Mouse (Mus musculus) heart, embryonic 11.5 days (tissue): ENCODE measurements around the gene Ddx43. TPM values are rescaled to one million over a fixed set of nuclear protein-coding genes. Genes with fewer than 3 reads are reported as not detected.

Experiments
- ATAC-seq: fragments of 200-750 bp; cut with Nextera tagmentation; replicated peaks from 2 replicates; pipeline ENCODE4 v1.8.0; 2017; ENCODE audit warnings: moderate library complexity; ENCODE audit not compliant: insufficient number of reproducible peaks, low FRiP score, low TSS enrichment
- H3K27ac ChIP-seq: fragments of 300-500 bp; sonication (generic); 2 replicates; pipeline ENCODE4 v1.5.1; 2014; ENCODE audit warnings: mild to moderate bottlenecking, low read depth, low read length
- H3K27me3 ChIP-seq: fragments of 300-500 bp; sonication (generic); 2 replicates; pipeline ENCODE4 v1.6.1; 2014; ENCODE audit warnings: mild to moderate bottlenecking, low read length, mixed read lengths; ENCODE audit not compliant: control insufficient read depth, insufficient read depth
- H3K36me3 ChIP-seq: fragments of 300-500 bp; sonication (generic); 2 replicates; pipeline ENCODE4 v1.6.1; 2014; ENCODE audit warnings: mild to moderate bottlenecking, low read length, moderate library complexity, mixed read lengths; ENCODE audit not compliant: control insufficient read depth, insufficient read depth
- H3K4me1 ChIP-seq: fragments of 300-500 bp; sonication (generic); 2 replicates; pipeline ENCODE4 v1.6.1; 2014; ENCODE audit warnings: low read length; ENCODE audit not compliant: control insufficient read depth, insufficient read depth
- H3K4me2 ChIP-seq: fragments of 300-500 bp; sonication (generic); 2 replicates; pipeline ENCODE4 v1.6.1; 2014; ENCODE audit warnings: mild to moderate bottlenecking, moderate library complexity
- H3K4me3 ChIP-seq: fragments of 300-500 bp; sonication (generic); 2 replicates; pipeline ENCODE4 v1.5.1; 2014; ENCODE audit warnings: low read depth, low read length
- H3K9ac ChIP-seq: fragments of 300-500 bp; sonication (generic); 2 replicates; pipeline ENCODE4 v1.6.1; 2014; ENCODE audit warnings: mild to moderate bottlenecking, low read depth, low read length, moderate library complexity
- H3K9me3 ChIP-seq: fragments of 300-500 bp; sonication (generic); replicated peaks from 2 replicates; pipeline ENCODE4 v1.6.1; 2016; ENCODE audit warnings: low read length; ENCODE audit not compliant: control insufficient read depth
- WGBS: fragments of 180-500 bp; shearing (Covaris S2); extraction: QIAGEN DNeasy Blood & Tissue Kit; methylation state at CpG from one replicate; pipeline ENCODE4 v1.1.7; 2014; ENCODE audit not compliant: insufficient replicate concordance; 5-methylcytosine and 5-hydroxymethylcytosine counted together
- polyA plus RNA-seq: library from polyadenylated mRNA; unstranded; fragments of >200 nt; fragmentation: Nextera tagmentation; extraction: Ambion mirVana; gene quantifications from 2 replicates; pipeline ENCODE4 v1.2.1, GENCODE M21; 2014

Ddx43 gene
- polyA plus RNA-seq, 1 experiment from 2014 or later = not detected

- H3K27ac ChIP-seq = no peak overlapping the region
- no peak overlapping the region for H3K9ac ChIP-seq
- H3K9me3 ChIP-seq = no peaks in the 10 kb centered on the region
- H3K4me1 ChIP-seq = no peaks in the 10 kb centered on the region
- H3K36me3 ChIP-seq = no peaks in the 10 kb centered on the region
- WGBS = 67% methylated on average over 2 of the region's 2 CpGs
- ATAC-seq = no peak
- H3K4me2 ChIP-seq = no peak overlapping the region
- H3K4me3 ChIP-seq = no peak overlapping the region
- no peaks in the 10 kb centered on the region for H3K27me3 ChIP-seq
Measured at GRCm38 (mm10) chr9:78369349-78369748, 26.2 kb upstream of the Ddx43 start.

- Histone ChIP-seq H3K27me3 (no peaks in the 10 kb centered on the region), H3K4me1 (no peaks in the 10 kb centered on the region), H3K27ac (no peak overlapping the region), H3K4me3 (no peak overlapping the region), H3K36me3 (no peaks in the 10 kb centered on the region), H3K4me2 (no peak overlapping the region), H3K9ac (no peak overlapping the region), H3K9me3 (no peaks in the 10 kb centered on the region)
- no peak for ATAC-seq
- 87% methylated on average over 7 of the region's 7 CpGs for WGBS
Measured at GRCm38 (mm10) chr9:78369786-78370185, 25.8 kb upstream of the Ddx43 start.

- Histone ChIP-seq H3K4me2 (no peak overlapping the region), H3K27me3 (no peaks in the 10 kb centered on the region), H3K27ac (no peak overlapping the region), H3K9me3 (no peaks in the 10 kb centered on the region), H3K4me3 (no peak overlapping the region), H3K4me1 (no peaks in the 10 kb centered on the region), H3K36me3 (no peaks in the 10 kb centered on the region), H3K9ac (no peak overlapping the region)
- ATAC-seq = no peak
- WGBS = 91% methylated on average over 3 of the region's 3 CpGs
Measured at GRCm38 (mm10) chr9:78371441-78371840, 24.1 kb upstream of the Ddx43 start.

GRCm38 (mm10) chr9:78372827-78373504, 22.6 kb upstream of the Ddx43 start:
- Histone ChIP-seq H3K4me3 (no peak overlapping the region), H3K4me1 (no peaks in the 10 kb centered on the region), H3K9ac (no peak overlapping the region), H3K27ac (no peak overlapping the region), H3K4me2 (no peak overlapping the region), H3K27me3 (peaks cover 3% of the 10 kb centered on the region; the same call in 1 of the 2 replicates), H3K9me3 (no peaks in the 10 kb centered on the region), H3K36me3 (no peaks in the 10 kb centered on the region)
- 62% methylated on average over 10 of the region's 10 CpGs for WGBS
- ATAC-seq = no peak

- Histone ChIP-seq H3K9me3 (no peaks in the 10 kb centered on the region), H3K4me3 (no peak overlapping the region), H3K4me1 (peaks cover 2% of the 10 kb centered on the region; the same call in 1 of the 2 replicates), H3K4me2 (no peak overlapping the region), H3K27ac (no peak overlapping the region), H3K9ac (no peak overlapping the region), H3K27me3 (peaks cover 5% of the 10 kb centered on the region; the same call in 1 of the 2 replicates), H3K36me3 (no peaks in the 10 kb centered on the region)
- 50% methylated on average over 5 of the region's 5 CpGs for WGBS
- no peak for ATAC-seq
Measured at GRCm38 (mm10) chr9:78374397-78374796, 21.2 kb upstream of the Ddx43 start.

GRCm38 (mm10) chr9:78374885-78375389, 20.6 kb upstream of the Ddx43 start:
- Histone ChIP-seq H3K4me1 (peaks cover 2% of the 10 kb centered on the region; the same call in 1 of the 2 replicates), H3K36me3 (no peaks in the 10 kb centered on the region), H3K27me3 (peaks cover 5% of the 10 kb centered on the region; the same call in 1 of the 2 replicates), H3K9me3 (no peaks in the 10 kb centered on the region), H3K4me2 (no peak overlapping the region), H3K9ac (no peak overlapping the region), H3K4me3 (no peak overlapping the region), H3K27ac (no peak overlapping the region)
- 76% methylated on average over 1 of the region's 1 CpGs for WGBS
- no peak for ATAC-seq

GRCm38 (mm10) chr9:78375486-78375885, 20.1 kb upstream of the Ddx43 start:
- Histone ChIP-seq H3K36me3 (no peaks in the 10 kb centered on the region), H3K9ac (no peak overlapping the region), H3K4me2 (no peak overlapping the region), H3K27me3 (peaks cover 5% of the 10 kb centered on the region; the same call in 1 of the 2 replicates), H3K4me3 (no peak overlapping the region), H3K9me3 (no peaks in the 10 kb centered on the region), H3K4me1 (peaks cover 2% of the 10 kb centered on the region; the same call in 1 of the 2 replicates), H3K27ac (no peak overlapping the region)
- 63% methylated on average over 4 of the region's 4 CpGs for WGBS
- no peak for ATAC-seq

GRCm38 (mm10) chr9:78377546-78377945, 18.0 kb upstream of the Ddx43 start:
- Histone ChIP-seq H3K9me3 (no peaks in the 10 kb centered on the region), H3K36me3 (no peaks in the 10 kb centered on the region), H3K9ac (no peak overlapping the region), H3K4me2 (peak overlapping the region; percentile 75), H3K4me1 (peaks cover 2% of the 10 kb centered on the region; the same call in 1 of the 2 replicates), H3K27me3 (peaks cover 5% of the 10 kb centered on the region; the same call in 1 of the 2 replicates), H3K27ac (no peak overlapping the region), H3K4me3 (peak overlapping the region; percentile 37; the same call in 1 of the 2 replicates)
- 33% methylated on average over 8 of the region's 8 CpGs for WGBS
- no peak for ATAC-seq
